Mouse (Mus musculus): ENCODE data around the gene Eln.

DNA sequence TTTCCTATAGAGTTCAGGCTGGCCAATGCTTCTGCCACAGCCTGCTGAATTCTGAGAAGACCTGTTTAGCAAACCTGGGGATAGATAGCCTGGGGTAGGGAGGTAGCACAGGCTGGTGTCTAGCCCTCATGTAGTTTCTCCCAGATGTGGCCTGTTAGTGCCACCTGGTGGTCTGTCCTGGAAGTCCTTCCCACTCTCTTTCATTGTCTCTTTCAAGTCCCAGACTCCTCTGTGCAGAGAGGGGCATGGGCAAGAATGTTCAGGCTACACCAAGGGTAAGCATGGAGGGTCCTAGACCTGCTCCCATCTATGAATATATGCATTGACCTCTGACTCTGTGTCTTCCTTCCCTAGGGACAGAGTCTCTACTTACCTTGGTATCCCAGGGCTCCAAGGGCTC is 43.0 kb downstream of the Eln start:
- TF ChIP-seq CTCF (IDR thresholded peaks at IDR 0.05; ENCODE audit: low read depth) (peak; percentile 91), EP300 (IDR thresholded peaks at IDR 0.05; ENCODE audit: low read depth) (no peak)
